Mouse (Mus musculus) midbrain, embryonic 13.5 days (tissue): ENCODE data around the gene Myo7a. TPM values are rescaled to one million over a fixed set of nuclear protein-coding genes. Genes with fewer than 3 reads are reported as not detected.
A peak's percentile ranks its signal among the peaks of the same experiment; 100 is the strongest.

Experiments
- ATAC-seq: fragments of 200-750 bp; cut with Nextera tagmentation; 2 replicates; pipeline ENCODE4 v1.8.0; 2017; ENCODE audit warnings: mild to moderate bottlenecking, moderate TSS enrichment, moderate library complexity
- H3K27ac ChIP-seq: fragments of 300-500 bp; sonication (generic); 2 replicates; pipeline ENCODE4 v1.5.1; 2015; ENCODE audit warnings: inconsistent platforms, mild to moderate bottlenecking, moderate library complexity
- H3K27me3 ChIP-seq: fragments of 300-500 bp; sonication (generic); 2 replicates; pipeline ENCODE4 v1.6.1; 2015; ENCODE audit warnings: mild to moderate bottlenecking, inconsistent platforms
- H3K36me3 ChIP-seq: fragments of 300-500 bp; sonication (generic); 2 replicates; pipeline ENCODE4 v1.6.1; 2015; ENCODE audit warnings: mild to moderate bottlenecking, inconsistent platforms
- H3K4me1 ChIP-seq: fragments of 300-500 bp; sonication (generic); replicated peaks from 2 replicates; pipeline ENCODE4 v1.6.1; 2015; ENCODE audit warnings: inconsistent platforms
- H3K4me2 ChIP-seq: fragments of 300-500 bp; sonication (generic); replicated peaks from 2 replicates; pipeline ENCODE4 v1.6.1; 2015; ENCODE audit warnings: moderate library complexity, mild to moderate bottlenecking, inconsistent platforms
- H3K4me3 ChIP-seq: fragments of 300-500 bp; sonication (generic); replicated peaks from 2 replicates; pipeline ENCODE4 v1.5.1; 2015; ENCODE audit warnings: mild to moderate bottlenecking, inconsistent platforms
- H3K9ac ChIP-seq: fragments of 300-500 bp; sonication (generic); replicated peaks from 2 replicates; pipeline ENCODE4 v1.6.1; 2015; ENCODE audit warnings: mild to moderate bottlenecking, inconsistent platforms
- H3K9me3 ChIP-seq: fragments of 300-500 bp; sonication (generic); 2 replicates; pipeline ENCODE4 v1.6.1; 2016; ENCODE audit warnings: mild to moderate bottlenecking, inconsistent platforms
- WGBS: fragments of 180-500 bp; shearing (Covaris S2); methylation state at CpG from one replicate; pipeline ENCODE4 v1.1.7; 2015; 5-methylcytosine and 5-hydroxymethylcytosine counted together
- polyA plus RNA-seq: library from polyadenylated mRNA; unstranded; fragments of >200 nt; fragmentation: Nextera tagmentation; extraction: Ambion mirVana; gene quantifications from 2 replicates; pipeline ENCODE4 v1.2.1, GENCODE M21; 2015

The Myo7a gene
- polyA plus RNA-seq, 1 experiment from 2014 or later = 19.0 TPM

- no peak for ATAC-seq
- no peak overlapping the region for H3K4me2 ChIP-seq
- 44% methylated on average over 2 of the region's 2 CpGs for WGBS
These were observed 33.0 kb downstream of the Myo7a start for GRCm38 (mm10) chr7:98086346-98086745.

GRCm38 (mm10) chr7:98085314-98085713 lies 34.0 kb downstream of the Myo7a start:
- Histone ChIP-seq H3K4me3 (no peak overlapping the region), H3K36me3 (peaks cover 4% of the 10 kb centered on the region), H3K9ac (no peak overlapping the region), H3K9me3 (no peaks in the 10 kb centered on the region), H3K4me2 (no peak overlapping the region), H3K4me1 (peaks cover 21% of the 10 kb centered on the region), H3K27me3 (no peaks in the 10 kb centered on the region), H3K27ac (no peak overlapping the region)
- no peak for ATAC-seq
- 82% methylated on average over 7 of the region's 7 CpGs for WGBS

More at GRCm38 (mm10) chr7:98086346-98086745, 33.0 kb downstream of the Myo7a start:
- peaks cover 21% of the 10 kb centered on the region for H3K4me1 ChIP-seq
- no peak overlapping the region for H3K27ac ChIP-seq
- no peak overlapping the region for H3K4me3 ChIP-seq
- no peak overlapping the region for H3K9ac ChIP-seq
- peaks cover 10% of the 10 kb centered on the region; the same call in 1 of the 2 replicates for H3K36me3 ChIP-seq
- H3K27me3 ChIP-seq = no peaks in the 10 kb centered on the region
- H3K9me3 ChIP-seq = no peaks in the 10 kb centered on the region

- no peak for ATAC-seq
- Histone ChIP-seq H3K27me3 (no peaks in the 10 kb centered on the region), H3K4me1 (peaks cover 21% of the 10 kb centered on the region), H3K4me3 (no peak overlapping the region), H3K27ac (no peak overlapping the region), H3K9me3 (no peaks in the 10 kb centered on the region), H3K4me2 (no peak overlapping the region), H3K9ac (no peak overlapping the region), H3K36me3 (peaks cover 8% of the 10 kb centered on the region; the same call in 1 of the 2 replicates)
- WGBS = 69% methylated on average over 12 of the region's 12 CpGs
These were observed 34.6 kb downstream of the Myo7a start for GRCm38 (mm10) chr7:98084541-98085293.

- H3K27ac ChIP-seq = peak overlapping the region; percentile 68; the same call in 1 of the 2 replicates
- ATAC-seq = peak; percentile 79
- whole genome bisulfite sequencing = 4% methylated on average over 5 of the region's 5 CpGs
- H3K36me3 ChIP-seq = peaks cover 27% of the 10 kb centered on the region
- H3K9me3 ChIP-seq = no peaks in the 10 kb centered on the region
- no peak overlapping the region for H3K4me3 ChIP-seq
- no peaks in the 10 kb centered on the region for H3K27me3 ChIP-seq
- no peak overlapping the region for H3K4me2 ChIP-seq
- peaks cover 21% of the 10 kb centered on the region for H3K4me1 ChIP-seq
- peak overlapping the region; percentile 19; the same call in 1 of the 2 replicates for H3K9ac ChIP-seq
These were observed 36.9 kb downstream of the Myo7a start for GRCm38 (mm10) chr7:98082376-98082775.

- Histone ChIP-seq H3K4me2 (no peak overlapping the region), H3K4me1 (peaks cover 7% of the 10 kb centered on the region), H3K9ac (no peak overlapping the region), H3K36me3 (peaks cover 54% of the 10 kb centered on the region), H3K4me3 (no peak overlapping the region), H3K27me3 (no peaks in the 10 kb centered on the region), H3K27ac (no peak overlapping the region), H3K9me3 (no peaks in the 10 kb centered on the region)
- WGBS = 92% methylated on average over 11 of the region's 11 CpGs
- ATAC-seq = no peak
These were observed 41.9 kb downstream of the Myo7a start for GRCm38 (mm10) chr7:98077453-98077852.

GRCm38 (mm10) chr7:98071620-98072019 lies 47.7 kb downstream of the Myo7a start:
- H3K4me3 ChIP-seq = no peak overlapping the region
- no peak overlapping the region for H3K4me2 ChIP-seq
- 35% methylated on average over 5 of the region's 5 CpGs for WGBS
- ATAC-seq = peak; percentile 73
- H3K27ac ChIP-seq = no peak overlapping the region
- H3K9ac ChIP-seq = no peak overlapping the region
- H3K9me3 ChIP-seq = no peaks in the 10 kb centered on the region
- peaks cover 34% of the 10 kb centered on the region for H3K36me3 ChIP-seq
- H3K4me1 ChIP-seq = no peaks in the 10 kb centered on the region
- no peaks in the 10 kb centered on the region for H3K27me3 ChIP-seq

- no peak overlapping the region for H3K4me2 ChIP-seq
- 92% methylated on average over 11 of the region's 11 CpGs for WGBS
- ATAC-seq = no peak
These were observed 53.1 kb downstream of the Myo7a start for GRCm38 (mm10) chr7:98066229-98066628.

GRCm38 (mm10) chr7:98054942-98055341 lies 64.4 kb downstream of the Myo7a start:
- no peak overlapping the region for H3K27ac ChIP-seq
- H3K27me3 ChIP-seq = no peaks in the 10 kb centered on the region
- no peak overlapping the region for H3K4me2 ChIP-seq
- H3K9me3 ChIP-seq = no peaks in the 10 kb centered on the region
- 91% methylated on average over 8 of the region's 8 CpGs for WGBS
- no peaks in the 10 kb centered on the region for H3K4me1 ChIP-seq
- no peak for ATAC-seq
- no peak overlapping the region for H3K4me3 ChIP-seq
- H3K9ac ChIP-seq = no peak overlapping the region
- H3K36me3 ChIP-seq = peaks cover 16% of the 10 kb centered on the region; the same call in 1 of the 2 replicates

More at GRCm38 (mm10) chr7:98066229-98066628, 53.1 kb downstream of the Myo7a start:
- H3K4me1 ChIP-seq = no peaks in the 10 kb centered on the region
- H3K9ac ChIP-seq = no peak overlapping the region
- no peaks in the 10 kb centered on the region for H3K9me3 ChIP-seq
- no peak overlapping the region for H3K4me3 ChIP-seq
- H3K36me3 ChIP-seq = peaks cover 30% of the 10 kb centered on the region
- H3K27ac ChIP-seq = no peak overlapping the region
- H3K27me3 ChIP-seq = no peaks in the 10 kb centered on the region

- 94% methylated on average over 9 of the region's 9 CpGs for WGBS
These were observed 64.9 kb downstream of the Myo7a start for GRCm38 (mm10) chr7:98054461-98054860.

GRCm38 (mm10) chr7:98051980-98052379 lies 67.3 kb downstream of the Myo7a start:
- H3K4me2 ChIP-seq = no peak overlapping the region
- no peak overlapping the region for H3K9ac ChIP-seq
- H3K36me3 ChIP-seq = peaks cover 16% of the 10 kb centered on the region; the same call in 1 of the 2 replicates
- no peaks in the 10 kb centered on the region for H3K9me3 ChIP-seq
- no peaks in the 10 kb centered on the region for H3K27me3 ChIP-seq
- ATAC-seq = no peak
- H3K27ac ChIP-seq = no peak overlapping the region
- 17% methylated on average over 8 of the region's 8 CpGs for WGBS
- H3K4me1 ChIP-seq = no peaks in the 10 kb centered on the region
- no peak overlapping the region for H3K4me3 ChIP-seq

More at GRCm38 (mm10) chr7:98054461-98054860, 64.9 kb downstream of the Myo7a start:
- ATAC-seq = no peak
- Histone ChIP-seq H3K9me3 (no peaks in the 10 kb centered on the region), H3K27me3 (no peaks in the 10 kb centered on the region), H3K4me2 (no peak overlapping the region), H3K4me1 (no peaks in the 10 kb centered on the region), H3K4me3 (no peak overlapping the region), H3K9ac (no peak overlapping the region), H3K27ac (no peak overlapping the region), H3K36me3 (peaks cover 16% of the 10 kb centered on the region; the same call in 1 of the 2 replicates)

- 85% methylated on average over 9 of the region's 9 CpGs for WGBS
- no peak overlapping the region for H3K4me2 ChIP-seq
- ATAC-seq = no peak
- H3K27me3 ChIP-seq = no peaks in the 10 kb centered on the region
- no peak overlapping the region for H3K27ac ChIP-seq
- H3K9me3 ChIP-seq = no peaks in the 10 kb centered on the region
- H3K4me1 ChIP-seq = no peaks in the 10 kb centered on the region
- H3K9ac ChIP-seq = no peak overlapping the region
- no peak overlapping the region for H3K4me3 ChIP-seq
- H3K36me3 ChIP-seq = 0 out of 2 replicates have a peak, but pooled peaks cover 2% of the 10 kb centered on the region
These were observed 71.1 kb downstream of the Myo7a start for GRCm38 (mm10) chr7:98048101-98048824.

- no peak overlapping the region for H3K4me2 ChIP-seq
- WGBS = 87% methylated on average over 7 of the region's 7 CpGs
- no peak overlapping the region for H3K4me3 ChIP-seq
- H3K4me1 ChIP-seq = peaks cover 7% of the 10 kb centered on the region; the same call in 1 of the 2 replicates
- ATAC-seq = no peak
- H3K27ac ChIP-seq = no peak overlapping the region
- H3K9me3 ChIP-seq = no peaks in the 10 kb centered on the region
- no peak overlapping the region for H3K9ac ChIP-seq
- H3K36me3 ChIP-seq = no peaks in the 10 kb centered on the region
- H3K27me3 ChIP-seq = no peaks in the 10 kb centered on the region
These were observed 116.7 kb downstream of the Myo7a start for GRCm38 (mm10) chr7:98002617-98003016.
